Mouse (Mus musculus) hindbrain, postnatal 0 days (tissue): ENCODE measurements at regions not wholly inside any gene's neighbourhood (a gene's known extent, or its start where the extent isn't known, plus 50 kb on each side); places are given as distances from the start of the nearest gene placed in this dataset.
A peak's percentile ranks its signal among the peaks of the same experiment; 100 is the strongest.

ENCODE experiments used
- ATAC-seq: fragments of 200-750 bp; cut with Nextera tagmentation; 2 replicates; pipeline ENCODE4 v1.8.0; 2017; ENCODE audit warnings: mild to moderate bottlenecking, moderate TSS enrichment, moderate library complexity
- DNase-seq: peaks from one replicate; pipeline ENCODE4 v3.0.0-alpha.2; 2015; ENCODE audit warnings: low spot score
- H3K27ac ChIP-seq: fragments of 300-500 bp; sonication (generic); 2 replicates; pipeline ENCODE4 v1.5.1; 2014; ENCODE audit warnings: mild to moderate bottlenecking
- H3K27me3 ChIP-seq: fragments of 300-500 bp; sonication (generic); 2 replicates; pipeline ENCODE4 v1.6.1; 2014; ENCODE audit warnings: low read length, mixed read lengths; ENCODE audit not compliant: insufficient read depth
- H3K36me3 ChIP-seq: fragments of 300-500 bp; sonication (generic); 2 replicates; pipeline ENCODE4 v1.6.1; 2014; ENCODE audit warnings: low read length, mixed read lengths; ENCODE audit not compliant: insufficient read depth
- H3K4me1 ChIP-seq: fragments of 300-500 bp; sonication (generic); 2 replicates; pipeline ENCODE4 v1.6.1; 2014; ENCODE audit warnings: antibody characterized with exemption, low read length, mixed read lengths; ENCODE audit not compliant: insufficient read depth
- H3K4me2 ChIP-seq: fragments of 300-500 bp; sonication (generic); 2 replicates; pipeline ENCODE4 v1.6.1; 2014; ENCODE audit warnings: low read depth, mild to moderate bottlenecking, low read length, moderate library complexity, mixed read lengths
- H3K4me3 ChIP-seq: fragments of 300-500 bp; sonication (generic); 2 replicates; pipeline ENCODE4 v1.5.1; 2014; ENCODE audit warnings: low read length
- H3K9ac ChIP-seq: fragments of 300-500 bp; sonication (generic); replicated peaks from 2 replicates; pipeline ENCODE4 v1.6.1; 2014; ENCODE audit warnings: mild to moderate bottlenecking, low read length, moderate library complexity, mixed read lengths
- H3K9me3 ChIP-seq: fragments of 300-500 bp; sonication (generic); 2 replicates; pipeline ENCODE4 v1.6.1; 2016; ENCODE audit warnings: low read length, mixed read lengths
- CTCF ChIP-seq: IDR thresholded peaks from 2 replicates; pipeline ENCODE4 v1.5.1; 2016; ENCODE audit warnings: antibody characterized with exemption, control low read depth, low read depth
- WGBS: fragments of 180-500 bp; shearing (Covaris S2); extraction: QIAGEN DNeasy Blood & Tissue Kit; methylation state at CpG from one replicate; pipeline ENCODE4 v1.1.7; 2014; 5-methylcytosine and 5-hydroxymethylcytosine counted together

GRCm38 (mm10) chr2:173843671-173844070 lies 106.4 kb downstream of the Vapb start:
- 84% methylated on average over 2 of the region's 2 CpGs for WGBS

GRCm38 (mm10) chr2:173844524-173844923 lies 107.2 kb downstream of the Vapb start:
- Histone ChIP-seq H3K27me3 (no peaks in the 10 kb centered on the region), H3K9me3 (no peaks in the 10 kb centered on the region), H3K4me3 (no peak overlapping the region), H3K4me1 (no peaks in the 10 kb centered on the region), H3K27ac (no peak overlapping the region), H3K4me2 (no peak overlapping the region), H3K36me3 (no peaks in the 10 kb centered on the region), H3K9ac (no peak overlapping the region)
- 61% methylated on average over 3 of the region's 3 CpGs for WGBS
- no peak for TF ChIP-seq CTCF
- ATAC-seq (no peak), DNase-seq (no peak)

More at GRCm38 (mm10) chr2:173843671-173844070, 106.4 kb downstream of the Vapb start:
- no peak overlapping the region for H3K27ac ChIP-seq
- H3K4me3 ChIP-seq = no peak overlapping the region
- no peaks in the 10 kb centered on the region for H3K27me3 ChIP-seq
- no peak overlapping the region for H3K4me2 ChIP-seq
- no peak for TF ChIP-seq CTCF
- no peak for ATAC-seq
- no peaks in the 10 kb centered on the region for H3K9me3 ChIP-seq
- H3K36me3 ChIP-seq = no peaks in the 10 kb centered on the region
- no peak for DNase-seq
- no peak overlapping the region for H3K9ac ChIP-seq
- no peaks in the 10 kb centered on the region for H3K4me1 ChIP-seq

- Histone ChIP-seq H3K27ac (no peak overlapping the region), H3K4me1 (no peaks in the 10 kb centered on the region), H3K27me3 (no peaks in the 10 kb centered on the region), H3K36me3 (no peaks in the 10 kb centered on the region), H3K9ac (no peak overlapping the region), H3K4me2 (no peak overlapping the region), H3K9me3 (no peaks in the 10 kb centered on the region), H3K4me3 (no peak overlapping the region)
- DNase-seq = peak; percentile 30
- 0 out of 2 replicates have a peak, but pooled peaks have one; percentile 18 for ATAC-seq
- WGBS = 72% methylated on average over 14 of the region's 14 CpGs
- TF ChIP-seq CTCF = no peak
Measured at GRCm38 (mm10) chr2:173845155-173846029, 108.1 kb downstream of the Vapb start.

GRCm38 (mm10) chr2:173851054-173851453 lies 113.7 kb downstream of the Vapb start:
- H3K4me2 ChIP-seq = no peak overlapping the region
- H3K4me1 ChIP-seq = no peaks in the 10 kb centered on the region
- no peaks in the 10 kb centered on the region for H3K27me3 ChIP-seq
- no peaks in the 10 kb centered on the region for H3K9me3 ChIP-seq
- H3K9ac ChIP-seq = no peak overlapping the region
- no peak for ATAC-seq
- no peak for DNase-seq
- H3K4me3 ChIP-seq = no peak overlapping the region
- no peak for TF ChIP-seq CTCF
- H3K36me3 ChIP-seq = no peaks in the 10 kb centered on the region
- no peak overlapping the region for H3K27ac ChIP-seq
- WGBS = 84% methylated on average over 4 of the region's 4 CpGs

- no peak overlapping the region for H3K27ac ChIP-seq
- no peak for ATAC-seq
Measured at GRCm38 (mm10) chr2:173854172-173854723, 116.9 kb downstream of the Vapb start.

GRCm38 (mm10) chr2:173854846-173855245 lies 117.5 kb downstream of the Vapb start:
- TF ChIP-seq CTCF = no peak
- Histone ChIP-seq H3K9ac (no peak overlapping the region), H3K27ac (no peak overlapping the region), H3K4me2 (no peak overlapping the region), H3K36me3 (no peaks in the 10 kb centered on the region), H3K4me1 (no peaks in the 10 kb centered on the region), H3K4me3 (no peak overlapping the region), H3K9me3 (no peaks in the 10 kb centered on the region), H3K27me3 (no peaks in the 10 kb centered on the region)
- ATAC-seq (no peak), DNase-seq (peak; percentile 10)
- 60% methylated on average over 7 of the region's 7 CpGs for WGBS

More at GRCm38 (mm10) chr2:173854172-173854723, 116.9 kb downstream of the Vapb start:
- DNase-seq = no peak
- H3K9ac ChIP-seq = no peak overlapping the region
- TF ChIP-seq CTCF = no peak
- no peaks in the 10 kb centered on the region for H3K27me3 ChIP-seq
- H3K4me2 ChIP-seq = no peak overlapping the region
- H3K9me3 ChIP-seq = no peaks in the 10 kb centered on the region
- 74% methylated on average over 13 of the region's 13 CpGs for WGBS
- H3K4me3 ChIP-seq = no peak overlapping the region
- H3K36me3 ChIP-seq = no peaks in the 10 kb centered on the region
- no peaks in the 10 kb centered on the region for H3K4me1 ChIP-seq

- H3K27ac ChIP-seq = no peak overlapping the region
- H3K4me3 ChIP-seq = no peak overlapping the region
- no peaks in the 10 kb centered on the region for H3K27me3 ChIP-seq
- H3K4me1 ChIP-seq = no peaks in the 10 kb centered on the region
- no peaks in the 10 kb centered on the region for H3K36me3 ChIP-seq
- ATAC-seq = no peak
- WGBS = 64% methylated on average over 4 of the region's 4 CpGs
- no peak overlapping the region for H3K9ac ChIP-seq
- TF ChIP-seq CTCF = no peak
- no peaks in the 10 kb centered on the region for H3K9me3 ChIP-seq
- DNase-seq = no peak
- no peak overlapping the region for H3K4me2 ChIP-seq
Measured at GRCm38 (mm10) chr2:173855296-173855695, 118.0 kb downstream of the Vapb start.
